Mouse (Mus musculus): ENCODE data around the gene Trim3.

GRCm38 (mm10) chr7:105572949-105573348, 60.4 kb downstream of the Trim3 start:
- TF ChIP-seq GATA1 (IDR thresholded peaks at IDR 0.05; ENCODE audit: low read length) (no peak), TAL1 (IDR thresholded peaks at IDR 0.05; ENCODE audit: low read length) (no peak)

Measured in erythroblast, embryonic 14.5 days (primary cell).